18 mouse cellular contexts compared by ENCODE assay signal in genomic region chr16:36553624-36554023, GRCm38 (mm10). TPM values are rescaled to one million over a fixed set of nuclear protein-coding genes. Genes with fewer than 3 reads are reported as not detected.
DNase-seq lines count a peak whose midpoint lies in the region; ATAC-seq and TF ChIP-seq lines count a peak whose summit lies in the region.
"Had no signal": no experiment of that assay in that cellular context is flagged by ENCODE, and none has a peak within 500 bp of the region (broad histone marks: within the 10 kb centered on the region; RNA-seq: fewer than 3 reads in every experiment).

No protein-coding gene starts in this region.

- H3K4me2 ChIP-seq in stomach, postnatal 0 days (replicated peaks; ENCODE audit: low read depth): no peak overlapping the region
- H3K4me2 ChIP-seq: heart, embryonic 15.5 days; lung, embryonic 15.5 days; midbrain, embryonic 12.5 days; neural tube, embryonic 12.5 days had no signal

- H3K27me3 ChIP-seq in liver, adult 2 months (ENCODE audit: control insufficient read depth, insufficient read depth, low read length): no peaks in the 10 kb centered on the region
- H3K27me3 ChIP-seq in stomach, postnatal 0 days (ENCODE audit: control insufficient read depth, insufficient read depth, low read length): no peaks in the 10 kb centered on the region
- H3K27me3 ChIP-seq: heart, embryonic 15.5 days; lung, embryonic 15.5 days; midbrain, embryonic 12.5 days; neural tube, embryonic 12.5 days had no signal

- no peaks in the 10 kb centered on the region for H3K79me2 ChIP-seq in liver, adult 2 months (ENCODE audit: control insufficient read depth, insufficient read depth, low read length)

- no peak overlapping the region for H3K27ac ChIP-seq in liver, adult 2 months (replicated peaks; ENCODE audit: insufficient read depth, low read depth, low read length)
- no peak overlapping the region for H3K27ac ChIP-seq in stomach, postnatal 0 days (replicated peaks)
- H3K27ac ChIP-seq: forebrain, embryonic 10.5 days; heart, embryonic 15.5 days; lung, embryonic 15.5 days; midbrain, embryonic 12.5 days; neural tube, embryonic 12.5 days had no signal

- TF ChIP-seq EP300 in stomach, postnatal 0 days (optimal IDR thresholded peaks at IDR 0.05): no peak

- H3K36me3 ChIP-seq in liver, adult 2 months (ENCODE audit: control insufficient read depth, insufficient read depth, low read length): no peaks in the 10 kb centered on the region
- no peaks in the 10 kb centered on the region for H3K36me3 ChIP-seq in stomach, postnatal 0 days (ENCODE audit: control insufficient read depth, insufficient read depth, low read length)
- H3K36me3 ChIP-seq: forebrain, embryonic 10.5 days; heart, embryonic 15.5 days; lung, embryonic 15.5 days; midbrain, embryonic 12.5 days; neural tube, embryonic 12.5 days had no signal

- H3K9ac ChIP-seq in liver, adult 2 months (ENCODE audit: low read depth, low read length): no peak overlapping the region
- H3K9ac ChIP-seq in stomach, postnatal 0 days (ENCODE audit: low read length): no peak overlapping the region
- H3K9ac ChIP-seq: heart, embryonic 15.5 days; lung, embryonic 15.5 days; midbrain, embryonic 12.5 days; neural tube, embryonic 12.5 days had no signal

- H3K4me1 ChIP-seq in liver, adult 2 months (ENCODE audit: control insufficient read depth, insufficient read depth, low read length): no peaks in the 10 kb centered on the region
- no peaks in the 10 kb centered on the region for H3K4me1 ChIP-seq in stomach, postnatal 0 days (replicated peaks; ENCODE audit: control insufficient read depth, insufficient read depth)
- H3K4me1 ChIP-seq: forebrain, embryonic 10.5 days; lung, embryonic 15.5 days; midbrain, embryonic 12.5 days; neural tube, embryonic 12.5 days had no signal

- no peak overlapping the region for H3K4me3 ChIP-seq in liver, adult 2 months (ENCODE audit: insufficient read depth, low read depth, low read length)
- no peak overlapping the region for H3K4me3 ChIP-seq in stomach, postnatal 0 days (ENCODE audit: low read depth, low read length)
- H3K4me3 ChIP-seq: forebrain, embryonic 10.5 days; heart, embryonic 15.5 days; lung, embryonic 15.5 days; midbrain, embryonic 12.5 days; neural tube, embryonic 12.5 days had no signal

- no peak for ATAC-seq in stomach, postnatal 0 days (ENCODE audit: low FRiP score, low TSS enrichment)
- ATAC-seq: hindbrain, embryonic 16.5 days had no signal

- 94% methylated on average over 3 of the region's 3 CpGs for WGBS in liver, adult 2 months
- 90% methylated on average over 3 of the region's 3 CpGs for WGBS in stomach, postnatal 0 days

- no peaks in the 10 kb centered on the region for H3K9me3 ChIP-seq in stomach, postnatal 0 days (ENCODE audit: control insufficient read depth, low read length)
- H3K9me3 ChIP-seq: heart, embryonic 15.5 days; lung, embryonic 15.5 days; neural tube, embryonic 12.5 days had no signal

- peak; percentile 6 to 9 for DNase-seq in cerebellum, postnatal 10 days
- no peak for DNase-seq in cerebellum, adult 9-10 months
- DNase-seq in liver, adult 2 months (ENCODE audit: extremely low read depth, low read depth, low spot score): no peak
- no peak for DNase-seq in liver
- DNase-seq in thymus, postnatal 4 days: peak; percentile 35
- DNase-seq in thymus, adult 18-20 months: no peak
- DNase-seq in stomach, postnatal 0 days (ENCODE audit: low spot score): no peak
- no peak for DNase-seq in frontal cortex, postnatal 14 days (ENCODE audit: low spot score in 2 of 2)
- DNase-seq: cerebellum, adult 8-10 months; gastrocnemius, postnatal 10 days; kidney, postnatal 36 days had no signal

- no peak for TF ChIP-seq POLR2A in liver, adult 2 months (IDR thresholded peaks at IDR 0.05; ENCODE audit: extremely low read depth, insufficient read depth, low read length)

- peak; percentile 28; the same call in 1 of the 2 replicates for TF ChIP-seq CTCF in liver, adult 2 months (IDR thresholded peaks at IDR 0.05; ENCODE audit: low read depth, low read length)
- peak; percentile 50 for TF ChIP-seq CTCF in stomach, postnatal 0 days (IDR thresholded peaks at IDR 0.05; ENCODE audit: low read depth)

RNA-seq across cellular contexts. Expression of gene Casr, which starts 8.3 kb away (rescaled TPM):
- not detected in 2 replicates for total RNA-seq in liver, adult 2 months (2014; rRNA removed)
- not detected in 2 replicates for polyA plus RNA-seq in liver, adult 2 months (2012; rRNA removed)
- polyA plus RNA-seq in stomach, postnatal 0 days (2015; fragmentation: Nextera tagmentation; extraction: Ambion mirVana): 0.10 TPM in 2 replicates
- polyA plus RNA-seq: C2C12; heart, embryonic 15.5 days; neural tube, embryonic 12.5 days had no signal

Comparison
In these comparisons a context has a peak if more than half of its experiments do, and no peak if none do; other contexts are left out.
1. DNase-seq: peak in cerebellum, postnatal 10 days (2 of 2) and thymus, postnatal 4 days (single experiment); none in cerebellum, adult 9-10 months (single experiment), liver, adult 2 months (single experiment), liver (single experiment), thymus, adult 18-20 months (0 of 2), stomach, postnatal 0 days (single experiment) and frontal cortex, postnatal 14 days (0 of 2).